Mouse (Mus musculus): ENCODE results near the gene Itgb4.

GRCm38 (mm10) chr11:115929031-115929430, 45.5 kb upstream of the Itgb4 start:
- no peak for TF ChIP-seq CTCF (IDR thresholded peaks at IDR 0.05; ENCODE audit: low read depth, low read length)
- no peak for TF ChIP-seq POLR2A (IDR thresholded peaks at IDR 0.05; ENCODE audit: borderline replicate concordance, low read depth, low read length)
